Mouse (Mus musculus): ENCODE measurements at regions not wholly inside any gene's neighbourhood (a gene's known extent, or its start where the extent isn't known, plus 50 kb on each side); places are given as distances from the start of the nearest gene placed in this dataset.

DNA sequence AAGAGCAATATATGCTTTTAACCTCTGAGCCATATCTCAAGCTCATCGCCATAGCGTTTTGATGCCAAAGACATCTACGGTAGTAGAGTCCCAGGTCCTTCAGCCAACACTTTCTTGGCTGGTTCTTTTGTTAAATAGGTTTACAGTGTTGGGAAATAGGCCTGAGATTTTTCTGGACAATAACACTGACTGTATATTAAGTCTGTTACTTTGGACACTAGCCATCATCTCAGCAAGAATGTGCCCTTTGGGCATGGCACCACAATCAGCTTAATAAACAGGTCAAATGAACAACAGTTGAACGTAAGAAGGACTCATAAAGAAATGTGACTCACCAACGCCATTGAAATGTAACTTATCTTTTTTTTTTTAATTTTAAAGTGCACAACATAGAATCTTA lies 68.6 kb upstream of the Adamts9 start:
- Histone ChIP-seq H3K9ac (ENCODE audit: control insufficient read depth, low read depth, low read length, poor library complexity, severe bottlenecking) (no peak overlapping the region), H3K27ac (ENCODE audit: control insufficient read depth, low read depth, low read length) (no peak overlapping the region), H3K4me3 (ENCODE audit: control insufficient read depth in 1 of 2, insufficient read depth in 1 of 2, low read depth in 2 of 2, low read length in 2 of 2) (no peak overlapping the region), H3K9me3 (replicated peaks; ENCODE audit: insufficient read depth, low read length) (no peaks in the 10 kb centered on the region), H3K27me3 (ENCODE audit: control insufficient read depth in 1 of 2, insufficient read depth in 2 of 2, low read length in 2 of 2) (no peaks in the 10 kb centered on the region), H3K79me2 (ENCODE audit: control insufficient read depth, insufficient read depth, low read length, poor library complexity) (no peaks in the 10 kb centered on the region), H3K4me1 (ENCODE audit: control insufficient read depth in 1 of 2, insufficient read depth in 2 of 2, low read length in 2 of 2) (no peaks in the 10 kb centered on the region), H3K36me3 (ENCODE audit: control insufficient read depth in 1 of 2, insufficient read depth in 2 of 2, low read length in 2 of 2) (no peaks in the 10 kb centered on the region)
- no peak for DNase-seq (ENCODE audit: low read depth, low spot score)
- no peak for TF ChIP-seq JUND (IDR thresholded peaks at IDR 0.05; ENCODE audit: low read depth, low read length)

DNA sequence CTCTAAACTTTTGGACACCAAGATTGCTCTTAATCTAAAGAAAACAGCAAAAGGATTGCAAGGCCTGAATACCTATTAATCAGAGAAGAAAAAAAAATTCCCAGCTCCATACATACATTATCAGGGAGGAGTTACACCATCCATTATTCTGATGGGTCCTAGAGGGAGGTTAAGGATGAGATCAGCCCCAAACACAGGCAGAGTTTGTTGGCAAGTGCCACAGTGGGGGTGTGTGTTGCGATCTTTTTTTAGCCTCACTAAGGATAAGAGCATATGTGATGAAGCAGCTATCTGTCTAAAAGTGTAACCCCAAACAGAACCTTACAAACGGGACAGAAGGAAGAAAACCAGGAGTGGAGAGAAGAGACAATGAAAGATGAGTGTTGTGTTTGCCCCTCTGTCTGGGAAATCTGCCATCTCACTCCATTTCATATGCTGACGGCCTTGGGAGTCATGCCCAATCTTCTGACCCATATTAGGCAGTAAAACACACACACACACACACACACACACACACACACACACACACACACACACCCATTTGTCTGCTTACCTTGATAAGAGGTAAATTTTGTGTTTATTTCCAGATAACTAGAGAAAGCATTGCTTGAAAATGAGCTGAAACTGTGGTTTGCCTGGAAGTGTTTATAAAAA lies 61.4 kb upstream of the Adamts9 start:
- Histone ChIP-seq H3K27me3 (ENCODE audit: control insufficient read depth in 1 of 2, insufficient read depth in 2 of 2, low read length in 2 of 2) (no peaks in the 10 kb centered on the region), H3K9me3 (replicated peaks; ENCODE audit: insufficient read depth, low read length) (no peaks in the 10 kb centered on the region), H3K27ac (ENCODE audit: control insufficient read depth, low read depth, low read length) (no peak overlapping the region), H3K79me2 (ENCODE audit: control insufficient read depth, insufficient read depth, low read length, poor library complexity) (no peaks in the 10 kb centered on the region), H3K36me3 (ENCODE audit: control insufficient read depth in 1 of 2, insufficient read depth in 2 of 2, low read length in 2 of 2) (no peaks in the 10 kb centered on the region), H3K4me3 (ENCODE audit: control insufficient read depth in 1 of 2, insufficient read depth in 1 of 2, low read depth in 2 of 2, low read length in 2 of 2) (no peak overlapping the region), H3K9ac (ENCODE audit: control insufficient read depth, low read depth, low read length, poor library complexity, severe bottlenecking) (no peak overlapping the region), H3K4me1 (ENCODE audit: control insufficient read depth in 1 of 2, insufficient read depth in 2 of 2, low read length in 2 of 2) (no peaks in the 10 kb centered on the region)
- TF ChIP-seq ZKSCAN1 (IDR thresholded peaks at IDR 0.05; ENCODE audit: low read depth, low read length) (no peak), TCF12 (IDR thresholded peaks at IDR 0.05; ENCODE audit: low read depth, low read length) (no peak), ETS1 (IDR thresholded peaks at IDR 0.05; ENCODE audit: low read depth, low read length) (no peak), TBP (IDR thresholded peaks at IDR 0.05; ENCODE audit: low read depth, low read length) (no peak), USF2 (IDR thresholded peaks at IDR 0.05; ENCODE audit: borderline replicate concordance in 1 of 2, insufficient read depth in 1 of 2, low read depth in 1 of 2, low read length in 2 of 2) (no peak), CHD1 (IDR thresholded peaks at IDR 0.05; ENCODE audit: low read depth, low read length) (no peak), MEF2A (IDR thresholded peaks at IDR 0.05; ENCODE audit: extremely low read depth, insufficient replicate concordance, low read depth, low read length, poor library complexity, severe bottlenecking) (no peak), CHD2 (IDR thresholded peaks at IDR 0.05; ENCODE audit: low read length) (no peak), EP300 (IDR thresholded peaks at IDR 0.05; ENCODE audit: low read depth in 1 of 2, low read length in 2 of 2) (no peak), E2F4 (IDR thresholded peaks at IDR 0.05; ENCODE audit: borderline replicate concordance, low read depth, low read length) (no peak), RCOR1 (IDR thresholded peaks at IDR 0.05; ENCODE audit: low read depth, low read length) (no peak), RAD21 (IDR thresholded peaks at IDR 0.05; ENCODE audit: low read depth, low read length) (no peak), POLR2AphosphoS5 (IDR thresholded peaks at IDR 0.05; ENCODE audit: borderline replicate concordance, low read depth, low read length) (no peak), HCFC1 (IDR thresholded peaks at IDR 0.05; ENCODE audit: low read depth, low read length) (no peak), USF1 (IDR thresholded peaks at IDR 0.05; ENCODE audit: low read depth, low read length) (no peak), TAL1 (IDR thresholded peaks at IDR 0.05; ENCODE audit: low read length) (no peak), MAZ (IDR thresholded peaks at IDR 0.05; ENCODE audit: low read depth, low read length) (no peak), POLR2A (IDR thresholded peaks at IDR 0.05; ENCODE audit: control insufficient read depth in 1 of 2, insufficient read depth in 1 of 2, low read depth in 1 of 2, low read length in 2 of 2, poor library complexity in 1 of 2) (no peak), ZC3H11A (IDR thresholded peaks at IDR 0.05; ENCODE audit: low read depth, low read length) (no peak), MAX (IDR thresholded peaks at IDR 0.05; ENCODE audit: low read length) (no peak)
- DNase-seq (ENCODE audit: low read depth, low spot score), result no peak
